Mouse (Mus musculus) cerebellum, adult 11-12 months (tissue): ENCODE measurements around the gene Lgr6.
"Not testable (repeated sequence)": the region's sequence is repeated elsewhere in the genome, so short reads cannot be mapped to it uniquely, and the experiment has no call there.

ENCODE experiments used
- DNase-seq: peaks from one replicate; pipeline ENCODE4 v3.0.0; 2022

Gene Lgr6

GRCm38 (mm10) chr1:135128011-135128441 lies 22.9 kb upstream of the Lgr6 start:
- DNase-seq, result no peak

DNA sequence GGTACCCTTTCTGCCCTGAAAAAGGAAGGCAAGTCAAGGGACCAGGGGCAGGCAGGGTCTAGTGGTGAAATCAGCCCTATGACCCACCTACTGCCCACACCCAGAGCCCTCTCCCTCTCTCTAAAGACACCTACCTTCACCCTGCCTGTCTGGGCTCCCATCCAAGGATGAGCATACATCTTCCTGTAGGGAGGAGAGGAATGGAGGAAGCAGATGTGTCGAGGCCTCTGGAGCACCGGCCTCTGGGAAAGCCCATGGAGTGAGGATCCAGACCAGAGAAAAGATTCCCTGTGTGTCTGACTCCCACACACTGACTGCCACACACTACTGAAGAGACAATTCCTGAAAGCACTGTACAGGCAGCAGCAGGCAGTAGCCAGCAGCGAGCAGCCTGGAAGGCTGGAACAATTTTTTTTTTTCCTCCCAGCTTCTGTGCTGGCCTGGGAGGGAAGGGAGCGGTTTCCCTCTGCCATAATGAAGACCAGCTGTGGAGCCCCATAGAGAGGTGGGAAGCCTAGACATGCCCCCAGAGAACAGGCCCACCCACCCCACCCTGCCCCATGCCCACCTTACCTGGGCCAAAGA lies 21.5 kb upstream of the Lgr6 start:
- DNase-seq, result no peak

DNA sequence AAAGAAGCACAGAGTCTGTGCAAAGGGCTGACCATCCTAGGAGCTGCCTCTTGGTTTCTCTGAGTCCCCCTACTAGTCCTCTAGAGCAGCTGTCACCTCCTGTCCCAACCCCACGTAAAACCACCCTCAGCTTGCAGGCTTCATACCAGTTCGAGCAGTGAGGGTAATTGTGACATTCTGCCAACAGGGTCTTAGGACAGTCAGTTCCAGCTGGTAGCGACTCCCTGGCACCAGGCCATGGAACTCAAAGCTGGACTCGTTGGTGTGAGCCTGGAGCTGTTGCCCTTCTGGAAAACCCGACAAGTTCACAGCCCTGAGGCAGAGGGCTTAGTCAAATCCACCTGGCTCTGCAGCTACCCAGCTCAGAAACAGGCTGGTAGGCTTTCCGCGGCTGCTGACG lies 20.9 kb upstream of the Lgr6 start:
- no peak for DNase-seq

GRCm38 (mm10) chr1:135124573-135125363 lies 19.7 kb upstream of the Lgr6 start:
- DNase-seq, result no peak

GRCm38 (mm10) chr1:135112661-135113060 lies 7.6 kb upstream of the Lgr6 start:
- no peak for DNase-seq

DNA sequence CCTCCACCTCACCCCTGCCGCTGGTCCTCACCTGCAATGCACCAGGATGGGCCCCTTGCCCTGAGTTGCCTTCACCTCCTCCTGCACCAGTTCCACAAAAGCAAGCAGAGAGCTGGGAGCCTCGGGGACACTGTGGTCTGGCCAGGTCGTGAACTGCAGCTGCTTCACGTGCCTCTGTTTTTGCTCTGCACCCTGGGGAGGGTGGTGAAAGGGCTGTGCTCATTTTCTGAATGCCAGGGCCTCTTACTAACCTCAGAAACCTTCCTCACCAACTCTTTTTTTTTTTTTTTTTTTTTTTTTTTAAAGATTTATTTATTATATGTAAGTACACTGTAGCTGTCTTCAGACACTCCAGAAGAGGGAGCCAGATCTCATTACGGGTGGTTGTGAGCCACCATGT lies 6.2 kb upstream of the Lgr6 start:
- not testable (repeated sequence) for DNase-seq

- DNase-seq, result peak; percentile 40
Observed at GRCm38 (mm10) chr1:135110075-135110474, 5.0 kb upstream of the Lgr6 start.

- no peak for DNase-seq
Observed at GRCm38 (mm10) chr1:135108611-135109010, 3.5 kb upstream of the Lgr6 start.

DNA sequence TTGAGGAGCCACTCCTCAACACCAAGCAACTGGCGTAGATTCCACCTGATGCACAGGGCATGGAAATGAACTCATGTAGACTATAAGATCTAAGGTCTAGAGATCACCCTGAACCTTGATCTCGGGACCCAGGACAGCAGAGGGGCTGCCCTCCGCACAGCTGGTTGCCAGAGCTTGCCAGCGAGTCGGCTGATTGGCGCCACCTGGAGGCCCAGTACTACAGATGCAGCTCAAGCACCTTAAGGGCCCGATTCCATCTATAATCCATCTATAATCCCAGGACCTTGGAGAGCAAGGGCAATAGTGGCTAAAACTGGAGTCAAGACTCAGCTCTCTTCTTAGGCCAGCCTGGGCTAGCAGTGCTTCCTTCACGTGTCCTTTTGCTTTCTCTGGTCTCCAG lies 875 bp upstream of the Lgr6 start:
- no peak for DNase-seq

GRCm38 (mm10) chr1:135100400-135100799 lies 4.7 kb downstream of the Lgr6 start:
- no peak for DNase-seq

DNA sequence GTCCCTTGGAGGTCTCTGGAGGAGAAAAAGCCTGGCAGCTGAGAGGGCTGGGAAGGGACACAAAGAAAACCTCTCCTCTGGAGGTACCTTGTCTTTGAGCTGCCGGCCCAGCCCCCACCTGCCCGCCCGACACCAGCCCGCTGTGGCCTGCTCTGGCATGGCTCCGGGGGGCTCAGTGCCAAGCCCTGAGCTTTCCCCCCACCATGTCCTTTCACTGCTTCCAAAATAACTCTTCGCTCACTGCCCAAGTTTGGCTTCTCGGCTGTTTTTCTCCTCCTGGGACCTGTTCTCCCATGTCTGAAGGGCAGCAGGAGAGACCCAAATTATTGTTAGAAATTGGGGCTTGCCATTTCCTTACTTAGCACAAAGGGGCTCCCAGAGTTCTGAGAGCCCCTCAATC lies 6.6 kb downstream of the Lgr6 start:
- no peak for DNase-seq

DNA sequence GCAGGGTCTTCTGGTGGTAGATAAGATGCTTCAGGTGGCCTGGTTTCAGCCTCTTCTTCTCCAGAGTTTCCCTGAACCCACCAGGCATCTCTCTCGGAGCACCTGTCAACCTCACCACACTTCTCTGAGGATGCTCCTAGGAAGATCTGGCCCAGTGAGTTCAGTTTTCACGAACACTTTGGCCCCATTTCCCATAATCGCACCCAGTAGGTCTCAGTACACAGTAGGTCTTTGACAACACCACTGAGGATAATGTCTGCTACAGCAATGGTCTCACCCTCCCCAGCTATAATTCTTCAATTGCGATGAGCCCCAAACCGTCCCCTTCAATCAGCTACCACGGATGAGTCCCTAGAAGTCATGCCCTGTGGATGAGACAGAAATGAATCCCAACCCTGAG lies 7.6 kb downstream of the Lgr6 start:
- no peak for DNase-seq

DNA sequence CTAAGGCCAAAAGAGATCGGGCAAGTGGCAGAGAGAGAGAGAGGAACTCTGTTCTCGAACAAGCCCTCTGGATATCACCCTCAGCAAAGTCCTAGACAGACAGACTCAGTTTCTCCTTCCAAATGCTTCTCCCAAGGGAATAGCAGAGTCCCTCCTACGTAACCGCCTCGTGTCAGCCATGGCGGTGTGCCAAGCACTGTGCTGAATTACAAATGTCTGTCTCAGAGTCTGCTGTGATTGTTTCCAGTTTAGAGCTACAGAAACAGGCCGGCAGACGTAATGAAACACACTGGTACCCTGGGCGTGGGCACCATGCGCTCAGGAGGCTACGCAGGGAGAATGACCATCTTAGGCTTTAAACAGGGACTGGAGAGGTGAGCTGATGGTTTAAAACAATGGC lies 8.8 kb downstream of the Lgr6 start:
- DNase-seq, result no peak

- no peak for DNase-seq
Observed at GRCm38 (mm10) chr1:135095189-135095588, 9.9 kb downstream of the Lgr6 start.

DNA sequence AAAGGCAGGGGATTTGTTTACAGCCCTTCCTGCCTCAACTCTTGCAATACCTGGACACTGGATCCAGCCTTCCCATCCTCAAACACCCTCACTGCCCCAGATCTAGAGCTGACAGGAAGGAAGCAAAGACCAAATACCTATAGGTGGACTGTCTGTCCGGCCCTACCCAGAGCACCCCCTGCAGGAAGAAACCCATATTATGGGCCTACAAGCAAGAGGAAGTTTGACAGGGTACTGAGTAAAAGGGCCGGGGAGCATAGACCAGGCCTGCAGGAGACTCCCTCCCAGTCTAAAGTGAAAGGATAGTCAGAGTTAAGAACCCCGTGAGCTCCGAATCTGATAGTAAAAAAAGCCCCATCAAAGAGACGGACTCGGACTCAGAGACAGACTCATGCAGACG lies 10.4 kb downstream of the Lgr6 start:
- no peak for DNase-seq

- no peak for DNase-seq
Observed at GRCm38 (mm10) chr1:135090914-135091313, 14.2 kb downstream of the Lgr6 start.

GRCm38 (mm10) chr1:135089626-135090025 lies 15.4 kb downstream of the Lgr6 start:
- DNase-seq, result peak; percentile 15

DNA sequence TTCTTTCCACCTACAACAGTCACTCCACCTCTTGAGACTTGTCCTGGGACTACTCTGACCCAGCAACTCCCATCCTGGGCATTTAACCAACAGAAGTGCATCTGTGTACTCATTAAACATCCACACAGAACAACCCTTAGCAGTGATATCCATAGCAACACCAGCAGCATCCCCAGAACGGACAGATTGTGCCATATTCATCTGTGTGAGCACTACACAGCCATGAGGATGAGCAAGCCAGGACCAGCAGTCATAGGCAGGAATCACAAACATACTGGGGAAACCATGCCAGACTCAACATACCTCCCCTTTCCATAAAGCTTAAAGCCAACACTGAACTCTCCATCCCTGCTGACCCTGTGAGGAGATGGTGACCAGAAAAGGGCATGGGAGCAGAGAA lies 17.7 kb downstream of the Lgr6 start:
- no peak for DNase-seq

DNA sequence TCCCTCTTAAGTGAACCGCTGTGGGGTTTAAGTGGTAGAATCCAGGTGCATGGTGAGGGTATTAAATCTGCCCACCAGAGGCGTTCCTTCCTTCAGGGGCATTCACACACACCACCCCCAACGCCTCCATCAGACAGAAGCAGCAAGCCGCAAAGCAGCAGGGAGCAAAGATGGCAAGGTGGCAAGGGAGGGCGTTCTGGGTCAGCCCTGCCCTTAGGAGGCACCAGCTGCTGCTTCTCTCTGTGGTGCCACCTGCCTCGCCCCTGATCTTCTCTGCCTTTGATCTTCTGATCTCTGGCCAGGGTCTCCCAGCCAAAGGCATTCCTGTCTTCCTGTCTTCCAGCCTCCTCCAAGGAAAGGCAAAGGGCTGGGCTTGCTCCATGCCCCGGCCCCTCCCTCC lies 19.1 kb downstream of the Lgr6 start:
- no peak for DNase-seq

DNA sequence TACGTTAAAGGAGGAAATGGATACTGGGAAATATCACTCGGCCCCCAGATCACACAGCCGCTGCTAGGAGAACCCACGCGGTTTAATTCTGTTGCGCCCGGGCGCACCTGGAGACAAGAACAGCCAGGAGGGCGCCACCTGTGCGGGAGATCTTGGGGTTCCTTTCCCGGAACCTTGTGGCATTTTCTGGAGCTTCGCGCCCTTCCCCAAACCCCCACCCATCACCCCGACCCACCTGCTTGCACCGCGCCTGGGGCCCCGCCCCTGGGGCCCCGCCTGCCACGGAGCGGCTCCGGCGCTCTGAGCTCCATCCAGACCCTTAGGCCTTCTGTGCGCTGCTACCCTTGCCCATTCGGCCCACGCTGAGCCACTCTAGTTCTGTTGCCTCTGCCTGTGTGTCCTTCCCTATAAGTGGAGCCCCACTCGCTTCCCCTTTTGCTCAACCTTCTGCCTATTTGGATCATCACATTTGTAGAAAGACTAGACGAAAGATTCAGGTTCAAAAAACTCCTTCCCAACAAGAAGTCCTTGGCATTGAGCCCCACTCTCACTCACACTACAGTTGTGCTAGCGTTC lies 19.7 kb downstream of the Lgr6 start:
- DNase-seq, result no peak

GRCm38 (mm10) chr1:135083465-135083864 lies 21.6 kb downstream of the Lgr6 start:
- no peak for DNase-seq

DNA sequence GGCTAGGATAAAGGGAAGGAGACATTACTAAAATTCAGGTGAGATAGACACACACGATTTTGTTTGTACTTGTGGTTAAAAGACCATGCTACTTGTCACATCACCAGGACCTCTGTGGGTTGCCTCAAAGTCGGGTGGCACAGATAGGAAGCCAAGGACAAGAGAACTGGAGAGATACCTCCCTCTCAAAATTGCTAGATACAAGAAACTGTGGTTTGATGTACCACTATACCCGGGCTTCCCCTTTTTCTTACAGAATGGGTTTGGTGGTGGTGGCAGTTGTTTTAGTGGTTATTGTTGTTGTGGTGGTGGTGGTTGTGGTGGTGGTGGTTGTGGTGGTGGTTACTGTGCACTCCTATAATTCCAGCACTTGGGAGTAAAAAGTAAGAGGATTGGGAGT lies 22.8 kb downstream of the Lgr6 start:
- DNase-seq, result no peak

GRCm38 (mm10) chr1:135079021-135079420 lies 26.1 kb downstream of the Lgr6 start:
- no peak for DNase-seq

GRCm38 (mm10) chr1:135076470-135076869 lies 28.6 kb downstream of the Lgr6 start:
- no peak for DNase-seq
